Comparison of ENCODE assay signal across 11 mouse cellular contexts in genomic region chr7:144447146-144447545, GRCm38 (mm10). TPM values are rescaled to one million over a fixed set of nuclear protein-coding genes. Genes with fewer than 3 reads are reported as not detected.
DNase-seq lines count a peak whose midpoint lies in the region; ATAC-seq and TF ChIP-seq lines count a peak whose summit lies in the region.
"Had no signal": no experiment of that assay in that cellular context is flagged by ENCODE, and none has a peak within 500 bp of the region (broad histone marks: within the 10 kb centered on the region; RNA-seq: fewer than 3 reads in every experiment).

No protein-coding gene starts in this region.

- TF ChIP-seq CTCF in forebrain, postnatal 0 days (IDR thresholded peaks at IDR 0.05; ENCODE audit: low read depth): no peak

- H3K27me3 ChIP-seq in midbrain, embryonic 11.5 days (ENCODE audit: control insufficient read depth, insufficient read depth, low read length): no peaks in the 10 kb centered on the region
- no peaks in the 10 kb centered on the region for H3K27me3 ChIP-seq in forebrain, postnatal 0 days (ENCODE audit: insufficient read depth, low read length)
- H3K27me3 ChIP-seq: hindbrain, embryonic 15.5 days; midbrain, embryonic 12.5 days had no signal

- no peak overlapping the region for H3K27ac ChIP-seq in midbrain, embryonic 11.5 days (ENCODE audit: low read depth, low read length)
- H3K27ac ChIP-seq in forebrain, postnatal 0 days (ENCODE audit: low read depth, low read length): no peak overlapping the region
- H3K27ac ChIP-seq: hindbrain, embryonic 15.5 days; midbrain, embryonic 12.5 days had no signal

- peak; percentile 56 for ATAC-seq in CD4-positive, CD25-positive, alpha-beta regulatory T cell, adult 4 months
- ATAC-seq in midbrain, embryonic 11.5 days (ENCODE audit: low FRiP score): no peak
- no peak for ATAC-seq in forebrain, postnatal 0 days
- ATAC-seq: forebrain, embryonic 14.5 days had no signal

- no peaks in the 10 kb centered on the region for H3K9me3 ChIP-seq in midbrain, embryonic 11.5 days (ENCODE audit: control insufficient read depth, low read length)
- no peaks in the 10 kb centered on the region for H3K9me3 ChIP-seq in forebrain, postnatal 0 days (ENCODE audit: low read length)
- H3K9me3 ChIP-seq: hindbrain, embryonic 15.5 days; midbrain, embryonic 12.5 days had no signal

- peaks cover 36% of the 10 kb centered on the region for H3K36me3 ChIP-seq in midbrain, embryonic 11.5 days (ENCODE audit: control insufficient read depth, insufficient read depth, low read length)
- H3K36me3 ChIP-seq in forebrain, postnatal 0 days (ENCODE audit: insufficient read depth): peaks cover 81% of the 10 kb centered on the region

- WGBS in midbrain, embryonic 11.5 days: 85% methylated on average over 3 of the region's 3 CpGs
- WGBS in forebrain, postnatal 0 days: 89% methylated on average over 3 of the region's 3 CpGs

- no peak overlapping the region for H3K9ac ChIP-seq in midbrain, embryonic 11.5 days (ENCODE audit: low read length)
- H3K9ac ChIP-seq in forebrain, postnatal 0 days: no peak overlapping the region
- H3K9ac ChIP-seq: hindbrain, embryonic 15.5 days; midbrain, embryonic 12.5 days had no signal

- no peak overlapping the region for H3K4me3 ChIP-seq in midbrain, embryonic 11.5 days (ENCODE audit: low read depth, low read length)
- H3K4me3 ChIP-seq in forebrain, postnatal 0 days (ENCODE audit: low read depth, low read length): no peak overlapping the region
- H3K4me3 ChIP-seq: hindbrain, embryonic 15.5 days; midbrain, embryonic 12.5 days had no signal

- no peak overlapping the region for H3K4me2 ChIP-seq in midbrain, embryonic 11.5 days
- no peak overlapping the region for H3K4me2 ChIP-seq in forebrain, postnatal 0 days (ENCODE audit: low read depth)
- H3K4me2 ChIP-seq: hindbrain, embryonic 15.5 days; midbrain, embryonic 12.5 days had no signal

- peak; percentile 95 for DNase-seq in 416B (ENCODE audit: low read depth)
- peak; percentile 69 for DNase-seq in induced T-regulatory cell, adult 2 months (ENCODE audit: low read depth)
- DNase-seq in spleen, postnatal 36 days (ENCODE audit: low spot score in 2 of 2): peak; percentile 74 to 78
- no peak for DNase-seq in midbrain, embryonic 11.5 days (ENCODE audit: low spot score, missing footprints)
- no peak for DNase-seq in forebrain, postnatal 0 days
- DNase-seq in urinary bladder, adult 18-20 months (ENCODE audit: low spot score in 2 of 2): no peak
- DNase-seq: kidney, postnatal 25 days had no signal

- no peaks in the 10 kb centered on the region for H3K4me1 ChIP-seq in midbrain, embryonic 11.5 days (ENCODE audit: control insufficient read depth, insufficient read depth, low read length)
- H3K4me1 ChIP-seq in forebrain, postnatal 0 days (ENCODE audit: insufficient read depth): no peaks in the 10 kb centered on the region
- H3K4me1 ChIP-seq: midbrain, embryonic 12.5 days had no signal

RNA-seq across cellular contexts. Expression of gene Cttn, which starts 23.7 kb away (rescaled TPM):
- polyA plus RNA-seq in CD4-positive, CD25-positive, alpha-beta regulatory T cell, adult 4 months (2017; shearing (Covaris generic)): 1 to 10 TPM; 5.4 to 8.1 TPM
- polyA plus RNA-seq in midbrain, embryonic 11.5 days (2014; fragmentation: Nextera tagmentation; extraction: Ambion mirVana): 193 and 196 TPM in 2 replicates
- total RNA-seq in forebrain, postnatal 0 days (2014; rRNA removed): 109 and 132 TPM in 2 replicates
- 143 and 164 TPM in 2 replicates for polyA plus RNA-seq in forebrain, postnatal 0 days (2015; fragmentation: Nextera tagmentation; extraction: Ambion mirVana)

Comparison
In these comparisons a context has a peak if more than half of its experiments do, and no peak if none do; other contexts are left out.
1. DNase-seq: peak in 416B (single experiment), induced T-regulatory cell, adult 2 months (single experiment) and spleen, postnatal 36 days (2 of 2); none in midbrain, embryonic 11.5 days (single experiment), forebrain, postnatal 0 days (single experiment) and urinary bladder, adult 18-20 months (0 of 2).
2. RNA of gene Cttn, which starts 23.7 kb away (polyA plus RNA-seq): 193 to 196 TPM in midbrain, embryonic 11.5 days and 143 to 164 TPM in forebrain, postnatal 0 days; 5.4 to 8.1 TPM in CD4-positive, CD25-positive, alpha-beta regulatory T cell, adult 4 months; every median in the first group is over 10 times any median in the second.